Mouse (Mus musculus) midbrain, embryonic 13.5 days (tissue): ENCODE measurements around the gene Tmed1. TPM values are rescaled to one million over a fixed set of nuclear protein-coding genes. Genes with fewer than 3 reads are reported as not detected.
"Not testable (repeated sequence)": the region's sequence is repeated elsewhere in the genome, so short reads cannot be mapped to it uniquely, and the experiment has no call there.

Experiments
- ATAC-seq: fragments of 200-750 bp; cut with Nextera tagmentation; 2 replicates; pipeline ENCODE4 v1.8.0; 2017; ENCODE audit warnings: mild to moderate bottlenecking, moderate TSS enrichment, moderate library complexity
- H3K27ac ChIP-seq: fragments of 300-500 bp; sonication (generic); 2 replicates; pipeline ENCODE4 v1.5.1; 2015; ENCODE audit warnings: inconsistent platforms, mild to moderate bottlenecking, moderate library complexity
- H3K27me3 ChIP-seq: fragments of 300-500 bp; sonication (generic); 2 replicates; pipeline ENCODE4 v1.6.1; 2015; ENCODE audit warnings: mild to moderate bottlenecking, inconsistent platforms
- H3K36me3 ChIP-seq: fragments of 300-500 bp; sonication (generic); 2 replicates; pipeline ENCODE4 v1.6.1; 2015; ENCODE audit warnings: mild to moderate bottlenecking, inconsistent platforms
- H3K4me1 ChIP-seq: fragments of 300-500 bp; sonication (generic); replicated peaks from 2 replicates; pipeline ENCODE4 v1.6.1; 2015; ENCODE audit warnings: inconsistent platforms
- H3K4me2 ChIP-seq: fragments of 300-500 bp; sonication (generic); replicated peaks from 2 replicates; pipeline ENCODE4 v1.6.1; 2015; ENCODE audit warnings: moderate library complexity, mild to moderate bottlenecking, inconsistent platforms
- H3K4me3 ChIP-seq: fragments of 300-500 bp; sonication (generic); replicated peaks from 2 replicates; pipeline ENCODE4 v1.5.1; 2015; ENCODE audit warnings: mild to moderate bottlenecking, inconsistent platforms
- H3K9ac ChIP-seq: fragments of 300-500 bp; sonication (generic); replicated peaks from 2 replicates; pipeline ENCODE4 v1.6.1; 2015; ENCODE audit warnings: mild to moderate bottlenecking, inconsistent platforms
- H3K9me3 ChIP-seq: fragments of 300-500 bp; sonication (generic); 2 replicates; pipeline ENCODE4 v1.6.1; 2016; ENCODE audit warnings: mild to moderate bottlenecking, inconsistent platforms
- WGBS: fragments of 180-500 bp; shearing (Covaris S2); methylation state at CpG from one replicate; pipeline ENCODE4 v1.1.7; 2015; 5-methylcytosine and 5-hydroxymethylcytosine counted together
- polyA plus RNA-seq: library from polyadenylated mRNA; unstranded; fragments of >200 nt; fragmentation: Nextera tagmentation; extraction: Ambion mirVana; gene quantifications from 2 replicates; pipeline ENCODE4 v1.2.1, GENCODE M21; 2015

Tmed1 gene
- polyA plus RNA-seq, 1 experiment from 2014 or later, result 57.2 TPM

DNA sequence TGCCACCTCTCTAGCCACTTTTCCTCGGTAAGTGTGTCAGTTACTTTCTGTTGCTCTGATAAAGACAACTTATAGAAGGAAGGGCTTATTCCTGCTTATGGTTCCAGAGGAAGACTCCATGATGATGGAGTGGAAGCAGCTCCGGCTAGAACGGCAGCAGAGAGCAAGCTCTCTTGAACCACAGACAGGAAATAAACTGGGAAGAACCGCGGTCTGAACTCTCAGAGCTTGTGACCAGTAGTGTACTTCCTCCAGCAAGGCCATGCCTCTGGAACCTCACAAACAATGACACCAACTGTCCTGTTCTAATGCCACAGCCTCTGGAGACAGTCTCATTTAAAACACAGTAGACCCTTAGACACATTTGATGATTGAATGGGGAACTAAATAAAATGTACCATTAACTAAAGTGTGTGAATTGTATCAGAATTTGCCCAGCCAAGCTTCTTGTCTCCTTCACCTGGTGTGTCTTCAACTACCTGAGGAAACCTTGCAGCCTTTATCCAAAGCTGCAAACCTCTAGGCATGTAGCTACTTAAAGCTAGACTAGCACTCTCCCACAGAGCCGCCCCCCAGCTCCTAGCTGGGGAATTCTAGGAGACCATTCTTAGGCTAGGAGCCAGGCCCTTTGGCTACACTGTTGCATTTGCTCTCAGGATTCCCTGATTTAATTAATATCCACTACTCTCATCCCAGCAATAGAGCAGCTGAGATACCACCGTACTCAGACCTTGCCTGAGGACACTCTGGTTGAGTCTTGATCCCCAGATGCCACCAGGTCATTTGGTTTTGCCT, 15.3 kb upstream of the Tmed1 start:
- Histone ChIP-seq H3K9ac (no peak overlapping the region), H3K4me1 (no peaks in the 10 kb centered on the region), H3K27ac (no peak overlapping the region), H3K27me3 (no peaks in the 10 kb centered on the region), H3K36me3 (no peaks in the 10 kb centered on the region), H3K9me3 (no peaks in the 10 kb centered on the region), H3K4me2 (no peak overlapping the region), H3K4me3 (no peak overlapping the region)
- WGBS, result 85% methylated on average over 7 of the region's 7 CpGs
- no peak for ATAC-seq

GRCm38 (mm10) chr9:21518690-21519089, 8.6 kb upstream of the Tmed1 start:
- not testable (repeated sequence) for H3K36me3 ChIP-seq, H3K4me2 ChIP-seq, H3K27me3 ChIP-seq, H3K4me1 ChIP-seq, H3K9ac ChIP-seq, H3K27ac ChIP-seq, H3K9me3 ChIP-seq, H3K4me3 ChIP-seq, ATAC-seq
- 87% methylated on average over 6 of the region's 6 CpGs for WGBS

DNA sequence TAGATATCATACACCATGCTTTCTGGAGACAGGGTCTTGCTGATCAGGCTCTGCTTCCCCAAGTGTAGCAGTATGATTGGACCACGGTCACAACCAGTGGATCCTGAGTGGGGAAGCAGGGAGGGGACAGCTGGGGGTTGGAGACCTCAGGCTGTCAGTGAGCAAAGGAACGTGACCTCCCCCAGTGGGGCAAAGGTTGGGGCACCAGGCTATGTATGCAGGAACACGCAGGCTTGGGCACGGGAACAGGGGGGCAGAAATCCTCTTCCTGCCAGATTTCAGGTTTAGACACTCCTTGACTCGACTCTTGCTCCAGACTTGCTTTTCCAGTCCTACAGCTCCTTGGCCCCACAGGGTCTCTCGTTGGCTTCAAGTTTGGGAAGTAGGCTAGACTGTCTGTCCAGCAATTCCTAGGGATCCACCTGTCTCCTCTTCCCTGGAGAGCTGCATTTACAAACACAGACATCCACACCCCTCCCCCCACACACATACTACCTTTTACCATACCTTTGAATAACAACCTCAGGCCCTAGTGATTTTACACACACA, 8.0 kb upstream of the Tmed1 start:
- no peak overlapping the region for H3K4me2 ChIP-seq
- no peaks in the 10 kb centered on the region for H3K36me3 ChIP-seq
- H3K27ac ChIP-seq, result no peak overlapping the region
- no peak for ATAC-seq
- 89% methylated on average over 6 of the region's 6 CpGs for WGBS
- H3K4me3 ChIP-seq, result no peak overlapping the region
- H3K9me3 ChIP-seq, result no peaks in the 10 kb centered on the region
- no peaks in the 10 kb centered on the region for H3K27me3 ChIP-seq
- no peaks in the 10 kb centered on the region for H3K4me1 ChIP-seq
- no peak overlapping the region for H3K9ac ChIP-seq

- Histone ChIP-seq H3K9me3 (no peaks in the 10 kb centered on the region), H3K4me3 (no peak overlapping the region), H3K27me3 (no peaks in the 10 kb centered on the region), H3K27ac (no peak overlapping the region), H3K9ac (no peak overlapping the region), H3K4me2 (no peak overlapping the region), H3K4me1 (peaks cover 16% of the 10 kb centered on the region), H3K36me3 (peaks cover 3% of the 10 kb centered on the region)
- ATAC-seq, result no peak
- 99% methylated on average over 4 of the region's 4 CpGs for WGBS
These were observed 3.4 kb upstream of the Tmed1 start for GRCm38 (mm10) chr9:21513466-21513865.

DNA sequence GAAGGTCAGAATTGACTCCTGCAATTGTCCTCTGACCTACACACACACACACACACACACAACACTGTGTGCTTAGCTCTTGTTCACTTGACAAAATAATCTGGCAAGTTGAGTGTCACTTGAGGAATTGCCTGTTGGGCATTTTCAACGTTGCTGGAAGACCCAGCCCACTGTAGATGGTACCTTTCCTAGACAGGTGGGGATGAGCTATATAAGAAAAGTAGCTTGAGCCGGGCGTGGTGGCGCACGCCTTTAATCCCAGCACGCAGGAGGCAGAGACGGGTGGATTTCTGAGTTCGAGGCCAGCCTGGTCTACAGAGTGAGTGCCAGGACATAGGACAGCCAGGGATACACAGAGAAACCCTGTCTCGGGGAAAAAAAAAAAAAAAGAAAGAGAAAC, 1.0 kb upstream of the Tmed1 start:
- Histone ChIP-seq H3K9ac (peak overlapping the region; percentile 67), H3K4me1 (peaks cover 16% of the 10 kb centered on the region), H3K4me2 (peak overlapping the region; percentile 70), H3K27ac (peak overlapping the region; percentile 84), H3K9me3 (no peaks in the 10 kb centered on the region), H3K36me3 (peaks cover 28% of the 10 kb centered on the region), H3K4me3 (peak overlapping the region; percentile 56), H3K27me3 (no peaks in the 10 kb centered on the region)
- WGBS, result 80% methylated on average over 9 of the region's 9 CpGs
- ATAC-seq, result no peak

DNA sequence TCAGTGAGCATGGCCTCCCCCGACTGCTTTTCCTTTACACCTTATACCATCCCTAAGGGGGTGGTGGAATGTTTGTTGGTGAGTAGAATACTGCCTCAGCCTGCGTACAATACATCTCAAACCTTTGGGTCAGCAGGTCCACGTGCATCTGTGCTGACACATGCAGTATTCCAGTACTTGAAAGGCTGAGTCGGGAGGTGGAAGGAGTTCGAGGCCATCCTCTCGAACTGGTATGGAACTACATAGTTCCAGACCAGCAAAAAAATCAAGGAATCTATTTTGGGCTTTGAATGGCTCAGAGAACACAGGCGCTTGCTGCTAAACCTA, 600 bp upstream of the Tmed1 start:
- WGBS, result 3% methylated on average over 7 of the region's 7 CpGs
- Histone ChIP-seq H3K9me3 (no peaks in the 10 kb centered on the region), H3K4me3 (peak overlapping the region; percentile 56), H3K27me3 (no peaks in the 10 kb centered on the region), H3K27ac (peak overlapping the region; percentile 84), H3K4me2 (peak overlapping the region; percentile 70), H3K9ac (peak overlapping the region; percentile 67), H3K4me1 (peaks cover 16% of the 10 kb centered on the region), H3K36me3 (peaks cover 32% of the 10 kb centered on the region)
- ATAC-seq, result no peak

DNA sequence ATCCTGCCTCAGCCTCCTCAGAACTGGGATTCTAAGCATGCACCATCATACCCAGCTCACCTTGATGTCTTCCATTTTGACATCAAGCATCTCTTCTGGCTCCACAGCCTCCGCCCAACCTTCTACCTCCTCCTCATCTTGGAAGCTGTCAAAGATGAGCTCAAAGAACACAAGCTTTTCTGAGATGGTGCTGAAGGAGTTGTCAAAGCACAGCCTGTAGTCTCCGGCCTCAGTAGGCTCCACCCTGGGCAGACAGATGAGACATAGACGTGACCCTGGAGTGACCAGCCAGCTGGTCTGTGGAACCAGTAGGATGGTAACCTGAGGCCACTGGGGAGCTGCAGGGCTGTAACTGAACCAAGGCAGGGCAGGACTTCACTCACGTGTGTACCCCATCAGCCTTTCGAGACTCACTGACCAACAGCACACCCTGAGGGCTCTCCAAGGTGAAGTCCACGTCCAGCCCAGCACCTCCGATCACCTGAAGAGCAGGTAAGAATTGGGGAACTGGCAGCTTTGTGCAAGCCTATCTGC, 1.1 kb downstream of the Tmed1 start:
- WGBS, result 81% methylated on average over 7 of the region's 7 CpGs
- H3K36me3 ChIP-seq, result peaks cover 49% of the 10 kb centered on the region

GRCm38 (mm10) chr9:21507753-21508430, 2.2 kb downstream of the Tmed1 start:
- H3K36me3 ChIP-seq, result peaks cover 58% of the 10 kb centered on the region
- 91% methylated on average over 15 of the region's 15 CpGs for WGBS

More for the DNA sequence above, 1.1 kb downstream of the Tmed1 start:
- Histone ChIP-seq H3K27me3 (no peaks in the 10 kb centered on the region), H3K4me1 (peaks cover 16% of the 10 kb centered on the region), H3K9ac (peak overlapping the region; percentile 67; the same call in 1 of the 2 replicates), H3K9me3 (no peaks in the 10 kb centered on the region), H3K4me2 (peak overlapping the region; percentile 70), H3K27ac (no peak overlapping the region), H3K4me3 (peak overlapping the region; percentile 56)
- ATAC-seq, result no peak

DNA sequence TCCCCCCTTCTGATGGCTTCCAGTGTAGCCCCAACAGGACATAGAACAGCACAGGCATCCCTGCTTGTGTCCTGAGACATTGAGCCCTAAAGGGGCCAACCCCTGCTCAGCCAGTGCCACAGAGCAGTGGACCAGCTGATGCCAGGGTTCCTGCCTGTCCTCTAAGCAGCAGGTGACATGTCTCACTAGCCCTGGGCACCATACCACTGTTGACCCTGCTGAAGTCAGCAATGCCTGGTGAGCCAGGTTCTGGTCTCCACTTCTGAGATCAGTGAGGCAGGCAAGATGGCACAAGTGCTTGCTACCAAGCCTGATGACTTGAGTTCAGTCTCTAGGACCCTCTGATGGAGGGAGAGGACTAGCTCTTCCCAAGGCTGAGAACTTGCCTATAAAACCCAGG, 4.3 kb downstream of the Tmed1 start:
- ATAC-seq, result no peak
- H3K36me3 ChIP-seq, result peaks cover 65% of the 10 kb centered on the region

More at GRCm38 (mm10) chr9:21507753-21508430, 2.2 kb downstream of the Tmed1 start:
- Histone ChIP-seq H3K27me3 (no peaks in the 10 kb centered on the region), H3K4me3 (no peak overlapping the region), H3K27ac (no peak overlapping the region), H3K9ac (no peak overlapping the region), H3K9me3 (no peaks in the 10 kb centered on the region), H3K4me2 (no peak overlapping the region), H3K4me1 (peaks cover 16% of the 10 kb centered on the region)
- ATAC-seq, result no peak

DNA sequence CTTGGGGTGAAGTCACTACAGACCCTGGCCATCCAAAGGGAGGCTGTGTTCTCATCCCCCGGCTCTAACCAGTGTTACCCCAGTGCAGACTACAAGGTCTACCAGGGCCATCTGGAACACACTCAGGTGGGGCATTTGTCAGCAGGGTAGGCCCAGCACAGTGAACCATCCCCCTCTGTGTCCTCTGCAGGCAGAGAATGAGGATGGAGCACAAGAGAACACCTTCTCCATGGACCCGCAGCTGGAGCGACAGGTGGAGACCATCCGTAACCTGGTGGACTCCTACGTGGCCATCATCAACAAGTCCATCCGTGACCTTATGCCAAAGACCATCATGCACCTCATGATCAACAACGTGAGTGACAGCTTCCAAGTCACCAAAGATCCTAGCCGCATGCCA, 6.7 kb downstream of the Tmed1 start:
- Histone ChIP-seq H3K9ac (no peak overlapping the region), H3K4me1 (no peaks in the 10 kb centered on the region), H3K27me3 (no peaks in the 10 kb centered on the region), H3K36me3 (peaks cover 76% of the 10 kb centered on the region), H3K4me3 (no peak overlapping the region), H3K9me3 (no peaks in the 10 kb centered on the region), H3K27ac (no peak overlapping the region), H3K4me2 (no peak overlapping the region)
- no peak for ATAC-seq
- 97% methylated on average over 8 of the region's 8 CpGs for WGBS

More for the DNA sequence above, 4.3 kb downstream of the Tmed1 start:
- Histone ChIP-seq H3K4me3 (no peak overlapping the region), H3K9ac (no peak overlapping the region), H3K27me3 (no peaks in the 10 kb centered on the region), H3K4me2 (no peak overlapping the region), H3K9me3 (no peaks in the 10 kb centered on the region), H3K4me1 (peaks cover 11% of the 10 kb centered on the region), H3K27ac (no peak overlapping the region)

- Histone ChIP-seq H3K36me3 (peaks cover 62% of the 10 kb centered on the region), H3K27me3 (no peaks in the 10 kb centered on the region), H3K9ac (no peak overlapping the region), H3K4me3 (no peak overlapping the region), H3K9me3 (no peaks in the 10 kb centered on the region), H3K27ac (no peak overlapping the region), H3K4me1 (no peaks in the 10 kb centered on the region), H3K4me2 (no peak overlapping the region)
- WGBS, result 90% methylated on average over 12 of the region's 12 CpGs
- no peak for ATAC-seq
These were observed 11.7 kb downstream of the Tmed1 start for GRCm38 (mm10) chr9:21498284-21498902.

GRCm38 (mm10) chr9:21497664-21498063, 12.4 kb downstream of the Tmed1 start:
- H3K4me3 ChIP-seq, result no peak overlapping the region
- no peak overlapping the region for H3K9ac ChIP-seq
- H3K4me1 ChIP-seq, result no peaks in the 10 kb centered on the region
- H3K27ac ChIP-seq, result no peak overlapping the region
- H3K4me2 ChIP-seq, result no peak overlapping the region
- WGBS, result 91% methylated on average over 2 of the region's 2 CpGs
- no peaks in the 10 kb centered on the region for H3K9me3 ChIP-seq
- peaks cover 55% of the 10 kb centered on the region for H3K36me3 ChIP-seq
- H3K27me3 ChIP-seq, result no peaks in the 10 kb centered on the region
- no peak for ATAC-seq
